Mouse (Mus musculus) neural tube, embryonic 14.5 days (tissue): ENCODE measurements around the gene Plek. TPM values are rescaled to one million over a fixed set of nuclear protein-coding genes. Genes with fewer than 3 reads are reported as not detected.

Experiments used
- ATAC-seq: fragments of 200-750 bp; cut with Nextera tagmentation; 2 replicates; pipeline ENCODE4 v1.8.0; 2017; ENCODE audit warnings: low read depth, mild to moderate bottlenecking, moderate TSS enrichment, moderate library complexity
- H3K27ac ChIP-seq: fragments of 300-500 bp; sonication (generic); 2 replicates; pipeline ENCODE4 v1.5.1; 2014; ENCODE audit warnings: low read depth, mild to moderate bottlenecking, control low read depth, low read length, moderate library complexity, mixed read lengths
- H3K27me3 ChIP-seq: fragments of 300-500 bp; sonication (generic); 2 replicates; pipeline ENCODE4 v1.6.1; 2014; ENCODE audit warnings: low read length; ENCODE audit not compliant: control insufficient read depth, insufficient read depth
- H3K36me3 ChIP-seq: fragments of 300-500 bp; sonication (generic); 2 replicates; pipeline ENCODE4 v1.6.1; 2014; ENCODE audit warnings: low read length, mixed read lengths; ENCODE audit not compliant: control insufficient read depth, insufficient read depth
- H3K4me1 ChIP-seq: fragments of 300-500 bp; sonication (generic); 2 replicates; pipeline ENCODE4 v1.6.1; 2014; ENCODE audit warnings: low read length; ENCODE audit not compliant: control insufficient read depth, insufficient read depth
- H3K4me2 ChIP-seq: fragments of 300-500 bp; sonication (generic); 2 replicates; pipeline ENCODE4 v1.6.1; 2014; ENCODE audit warnings: mild to moderate bottlenecking, low read depth, low read length, control low read depth
- H3K4me3 ChIP-seq: fragments of 300-500 bp; sonication (generic); 2 replicates; pipeline ENCODE4 v1.5.1; 2014; ENCODE audit warnings: low read depth, low read length, control low read depth, mixed read lengths
- H3K9ac ChIP-seq: fragments of 300-500 bp; sonication (generic); replicated peaks from 2 replicates; pipeline ENCODE4 v1.6.1; 2014; ENCODE audit warnings: low read depth, mild to moderate bottlenecking, control low read depth, low read length, mixed read lengths
- H3K9me3 ChIP-seq: fragments of 300-500 bp; sonication (generic); 2 replicates; pipeline ENCODE4 v1.6.1; 2016; ENCODE audit warnings: low read length; ENCODE audit not compliant: control insufficient read depth
- WGBS: fragments of 180-500 bp; shearing (Covaris S2); extraction: QIAGEN DNeasy Blood & Tissue Kit; methylation state at CpG from one replicate; pipeline ENCODE4 v1.1.7; 2014; 5-methylcytosine and 5-hydroxymethylcytosine counted together
- polyA plus RNA-seq: library from polyadenylated mRNA; unstranded; fragments of >200 nt; fragmentation: Nextera tagmentation; extraction: Ambion mirVana; gene quantifications from 2 replicates; pipeline ENCODE4 v1.2.1, GENCODE M21; 2014

The Plek gene
- polyA plus RNA-seq, 1 experiment from 2014 or later = 4.1 TPM

- Histone ChIP-seq H3K9me3 (no peaks in the 10 kb centered on the region), H3K4me2 (no peak overlapping the region), H3K27me3 (no peaks in the 10 kb centered on the region), H3K36me3 (no peaks in the 10 kb centered on the region), H3K27ac (no peak overlapping the region), H3K4me3 (no peak overlapping the region), H3K4me1 (no peaks in the 10 kb centered on the region), H3K9ac (no peak overlapping the region)
- WGBS = 81% methylated on average over 3 of the region's 3 CpGs
- ATAC-seq = no peak
These were observed 48.4 kb downstream of the Plek start for GRCm38 (mm10) chr11:17003757-17004156.

DNA sequence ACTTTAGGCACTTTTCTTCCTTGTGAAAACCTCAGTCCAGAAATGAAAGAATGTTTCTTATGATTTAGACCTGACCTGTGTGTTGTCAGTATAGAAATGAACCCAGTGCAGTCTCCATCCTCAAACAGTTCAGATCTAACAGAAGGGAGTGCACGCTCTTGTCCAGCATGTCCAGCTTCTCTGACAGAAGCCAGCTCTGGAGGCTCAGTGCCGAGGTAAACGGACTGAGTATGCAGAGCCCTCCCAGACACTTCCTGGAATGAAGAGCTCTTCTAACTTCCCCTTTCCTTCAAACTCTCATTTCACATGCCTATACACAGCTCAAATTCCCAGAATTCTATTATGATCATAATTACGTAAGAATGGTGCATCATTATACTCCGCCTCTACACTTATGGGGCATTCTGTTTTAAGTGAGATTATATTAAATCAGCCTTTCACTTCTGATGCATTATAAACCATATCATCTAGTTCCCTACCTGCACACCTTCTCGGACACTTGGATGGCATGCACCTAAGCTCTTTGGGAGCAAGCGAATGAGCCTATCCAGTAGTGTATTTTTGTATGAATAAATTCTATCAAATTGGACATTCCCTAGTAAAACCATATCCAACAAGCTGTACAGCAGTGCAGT, 49.3 kb downstream of the Plek start:
- H3K9ac ChIP-seq = no peak overlapping the region
- 93% methylated on average over 7 of the region's 7 CpGs for WGBS
- no peaks in the 10 kb centered on the region for H3K27me3 ChIP-seq
- H3K4me1 ChIP-seq = no peaks in the 10 kb centered on the region
- H3K4me3 ChIP-seq = no peak overlapping the region
- no peak overlapping the region for H3K4me2 ChIP-seq
- ATAC-seq = no peak
- H3K36me3 ChIP-seq = no peaks in the 10 kb centered on the region
- no peaks in the 10 kb centered on the region for H3K9me3 ChIP-seq
- no peak overlapping the region for H3K27ac ChIP-seq

DNA sequence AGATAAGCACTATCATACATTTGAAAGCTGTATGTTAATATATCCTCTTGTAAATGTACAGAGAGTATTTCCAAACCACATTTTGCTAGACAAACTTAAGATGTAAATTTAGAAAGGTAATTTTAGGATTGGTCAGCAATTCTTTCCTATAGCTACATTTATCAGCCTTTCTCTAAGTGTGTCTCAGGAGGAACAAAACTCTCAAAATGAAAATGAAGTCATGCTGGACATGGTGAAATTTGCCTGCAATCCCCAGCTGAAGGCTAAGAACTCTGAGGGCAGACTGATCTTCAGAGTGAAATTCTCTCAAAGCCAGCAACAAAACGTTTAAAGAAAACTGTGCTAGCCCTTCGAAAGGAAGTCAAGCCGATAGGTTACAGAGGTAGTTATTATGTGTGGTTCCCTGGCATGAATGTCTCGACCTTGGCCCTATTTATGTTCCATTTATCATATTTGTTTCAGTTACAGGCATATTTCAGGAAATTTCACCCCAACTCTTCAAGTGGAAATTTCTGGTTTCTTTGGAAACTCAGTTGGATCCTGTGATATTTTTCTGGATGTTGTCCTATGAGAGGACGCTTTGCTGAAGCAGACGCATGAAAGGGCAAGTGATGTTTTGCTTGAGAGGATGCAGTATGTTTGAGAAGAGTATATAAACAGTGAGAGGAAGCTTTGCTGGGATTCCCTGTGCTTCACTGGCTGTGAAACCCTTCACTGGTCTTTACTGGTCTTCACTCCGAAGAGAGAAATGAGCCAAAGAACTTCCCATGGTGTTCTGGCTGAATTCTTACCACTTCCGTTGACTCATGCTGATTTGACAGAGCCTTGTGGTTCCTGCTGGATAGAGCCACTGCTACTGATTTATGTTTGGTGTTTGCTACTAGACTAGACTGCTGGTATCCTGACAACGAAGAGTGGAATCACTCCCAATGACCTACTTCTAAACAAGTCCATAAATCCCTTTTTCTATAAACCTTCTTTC, 51.5 kb downstream of the Plek start:
- Histone ChIP-seq H3K27ac (no peak overlapping the region), H3K4me3 (no peak overlapping the region), H3K36me3 (no peaks in the 10 kb centered on the region), H3K4me1 (no peaks in the 10 kb centered on the region), H3K9me3 (no peaks in the 10 kb centered on the region), H3K27me3 (no peaks in the 10 kb centered on the region), H3K4me2 (no peak overlapping the region), H3K9ac (no peak overlapping the region)
- ATAC-seq = no peak
- WGBS = 74% methylated on average over 9 of the region's 9 CpGs

DNA sequence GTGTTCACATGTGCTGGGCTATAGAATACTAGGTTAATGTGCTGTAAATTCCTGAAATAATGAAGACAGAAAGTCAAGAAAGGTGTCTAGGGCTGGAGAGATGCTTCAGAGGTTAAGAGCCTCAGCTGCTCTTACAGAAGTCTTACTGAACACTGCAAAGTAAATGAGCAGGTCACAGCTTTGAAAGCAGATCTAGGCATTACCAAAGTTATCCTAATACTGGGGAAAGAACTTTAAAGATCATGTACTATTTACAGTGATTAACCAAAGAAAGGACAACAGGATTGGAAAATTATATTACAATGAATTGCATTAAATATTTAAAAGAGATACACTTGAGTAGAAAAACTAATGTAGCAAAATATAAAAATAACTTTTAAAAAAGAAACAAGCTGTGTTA, 52.2 kb downstream of the Plek start:
- Histone ChIP-seq H3K9me3 (no peaks in the 10 kb centered on the region), H3K27me3 (no peaks in the 10 kb centered on the region)

DNA sequence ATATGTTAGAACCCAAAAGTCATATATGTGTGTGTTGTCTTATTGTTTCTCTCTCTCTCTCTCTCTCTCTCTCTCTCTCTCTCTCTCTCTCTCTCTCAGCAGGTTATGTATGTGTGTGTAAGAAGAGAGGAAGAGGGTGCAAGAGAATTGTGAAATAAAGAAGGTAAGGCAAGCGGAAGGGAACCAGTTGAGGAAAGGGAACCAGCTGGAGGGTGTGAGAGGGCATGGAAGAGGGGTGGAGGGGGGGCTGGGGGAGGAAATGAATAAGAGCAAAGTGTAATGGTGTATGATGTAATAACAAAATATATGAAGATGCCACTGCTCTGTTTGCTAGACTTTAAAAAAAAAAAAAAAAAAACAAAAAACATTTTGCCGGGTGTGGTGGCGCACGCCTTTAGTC, 52.8 kb downstream of the Plek start:
- no peak overlapping the region for H3K4me2 ChIP-seq
- ATAC-seq = no peak
- H3K9ac ChIP-seq = no peak overlapping the region
- no peak overlapping the region for H3K27ac ChIP-seq
- H3K9me3 ChIP-seq = no peaks in the 10 kb centered on the region
- H3K4me3 ChIP-seq = no peak overlapping the region
- no peaks in the 10 kb centered on the region for H3K4me1 ChIP-seq
- H3K27me3 ChIP-seq = no peaks in the 10 kb centered on the region
- 94% methylated on average over 4 of the region's 4 CpGs for WGBS
- no peaks in the 10 kb centered on the region for H3K36me3 ChIP-seq

More for the DNA sequence above, 52.2 kb downstream of the Plek start:
- no peak overlapping the region for H3K4me3 ChIP-seq
- no peak for ATAC-seq
- no peak overlapping the region for H3K4me2 ChIP-seq
- no peak overlapping the region for H3K9ac ChIP-seq
- no peaks in the 10 kb centered on the region for H3K4me1 ChIP-seq
- no peak overlapping the region for H3K27ac ChIP-seq
- H3K36me3 ChIP-seq = no peaks in the 10 kb centered on the region

DNA sequence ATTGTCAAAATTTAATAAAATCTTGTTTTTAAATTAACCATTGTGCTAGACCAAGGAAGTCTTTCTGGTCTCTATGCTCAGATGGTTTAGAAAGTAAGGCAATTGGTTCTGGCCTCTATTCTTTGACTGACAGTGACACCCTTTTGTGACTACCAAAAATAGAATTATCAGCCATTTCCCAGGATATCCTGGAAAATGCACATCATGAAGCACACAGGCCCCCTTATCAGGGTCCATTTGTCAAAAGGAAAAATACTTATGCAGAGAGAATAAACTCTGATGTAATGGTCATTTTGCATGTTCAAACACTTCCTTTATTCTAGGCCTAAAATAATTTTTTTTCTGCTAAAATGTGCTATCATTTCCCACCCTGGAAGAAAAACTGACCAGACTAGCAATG, 54.7 kb downstream of the Plek start:
- ATAC-seq = no peak
- no peak overlapping the region for H3K27ac ChIP-seq

DNA sequence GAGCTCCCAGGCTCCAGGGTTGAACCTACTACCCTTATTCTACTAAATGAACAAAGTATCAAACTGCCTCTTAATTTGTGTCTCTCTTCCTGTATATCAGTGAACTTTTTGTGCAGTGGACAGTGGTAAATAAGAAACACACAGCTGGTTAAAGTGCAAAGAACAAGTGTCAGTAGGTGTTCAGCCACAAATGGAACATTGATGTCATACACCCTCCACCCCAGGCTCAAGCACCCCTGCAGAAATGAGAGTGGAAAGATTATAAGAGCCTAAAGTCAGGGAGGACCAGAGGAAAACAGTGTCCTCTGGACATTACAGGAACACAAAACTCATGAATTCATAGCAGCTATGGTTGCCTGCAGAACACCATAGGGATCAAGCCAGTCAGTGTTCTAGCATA, 55.4 kb downstream of the Plek start:
- no peaks in the 10 kb centered on the region for H3K27me3 ChIP-seq

More for the DNA sequence above, 54.7 kb downstream of the Plek start:
- no peaks in the 10 kb centered on the region for H3K4me1 ChIP-seq
- no peak overlapping the region for H3K4me3 ChIP-seq
- no peaks in the 10 kb centered on the region for H3K27me3 ChIP-seq
- H3K4me2 ChIP-seq = no peak overlapping the region
- no peak overlapping the region for H3K9ac ChIP-seq
- no peaks in the 10 kb centered on the region for H3K36me3 ChIP-seq
- no peaks in the 10 kb centered on the region for H3K9me3 ChIP-seq

GRCm38 (mm10) chr11:16992880-16993279, 59.3 kb downstream of the Plek start:
- H3K9me3 ChIP-seq = no peaks in the 10 kb centered on the region
- ATAC-seq = no peak
- 85% methylated on average over 6 of the region's 6 CpGs for WGBS
- H3K4me3 ChIP-seq = no peak overlapping the region
- no peaks in the 10 kb centered on the region for H3K4me1 ChIP-seq
- H3K4me2 ChIP-seq = no peak overlapping the region
- H3K27ac ChIP-seq = no peak overlapping the region
- no peaks in the 10 kb centered on the region for H3K27me3 ChIP-seq
- H3K9ac ChIP-seq = no peak overlapping the region
- no peaks in the 10 kb centered on the region for H3K36me3 ChIP-seq

More for the DNA sequence above, 55.4 kb downstream of the Plek start:
- Histone ChIP-seq H3K9ac (no peak overlapping the region), H3K4me2 (no peak overlapping the region), H3K36me3 (no peaks in the 10 kb centered on the region), H3K4me1 (no peaks in the 10 kb centered on the region), H3K27ac (no peak overlapping the region), H3K4me3 (no peak overlapping the region), H3K9me3 (no peaks in the 10 kb centered on the region)
- no peak for ATAC-seq

DNA sequence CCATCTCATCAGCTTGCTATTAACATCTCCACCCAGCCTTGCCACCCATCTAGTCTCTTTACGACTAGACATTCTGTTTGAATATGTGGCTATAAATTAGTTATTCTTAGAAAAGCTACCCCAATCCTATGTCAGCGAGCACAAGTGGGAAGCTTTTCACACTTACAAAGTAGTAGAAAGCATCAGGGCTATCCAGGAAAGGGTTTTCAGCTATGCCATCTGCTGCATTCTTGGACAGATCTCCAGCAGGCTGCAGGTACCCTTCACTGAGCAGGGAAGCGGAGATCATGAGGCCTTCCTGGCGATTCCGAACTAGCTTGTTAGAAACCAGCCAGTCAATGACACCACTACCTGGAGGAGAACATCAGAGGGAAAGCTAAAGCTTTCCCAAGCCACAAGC, 62.3 kb downstream of the Plek start:
- Histone ChIP-seq H3K36me3 (no peaks in the 10 kb centered on the region), H3K4me2 (no peak overlapping the region), H3K4me3 (no peak overlapping the region), H3K27ac (no peak overlapping the region), H3K9me3 (no peaks in the 10 kb centered on the region), H3K27me3 (no peaks in the 10 kb centered on the region), H3K4me1 (no peaks in the 10 kb centered on the region), H3K9ac (no peak overlapping the region)
- ATAC-seq = no peak
- 85% methylated on average over 5 of the region's 5 CpGs for WGBS
